Mouse (Mus musculus) olfactory bulb, adult 2 months (tissue): ENCODE measurements at regions not wholly inside any gene's neighbourhood (a gene's known extent, or its start where the extent isn't known, plus 50 kb on each side); places are given as distances from the start of the nearest gene placed in this dataset.

Experiments used
- CTCF ChIP-seq: fragments of 200-500 bp; IDR thresholded peaks from 2 replicates; pipeline ENCODE4 v1.5.1; 2012; ENCODE audit warnings: low read depth, mild to moderate bottlenecking, low read length, moderate library complexity; ENCODE audit not compliant: insufficient read depth
- POLR2A ChIP-seq: fragments of 200-500 bp; IDR thresholded peaks from 2 replicates; pipeline ENCODE4 v1.6.1; 2012; ENCODE audit warnings: mild to moderate bottlenecking, low read depth, low read length, moderate library complexity; ENCODE audit not compliant: insufficient read depth

DNA sequence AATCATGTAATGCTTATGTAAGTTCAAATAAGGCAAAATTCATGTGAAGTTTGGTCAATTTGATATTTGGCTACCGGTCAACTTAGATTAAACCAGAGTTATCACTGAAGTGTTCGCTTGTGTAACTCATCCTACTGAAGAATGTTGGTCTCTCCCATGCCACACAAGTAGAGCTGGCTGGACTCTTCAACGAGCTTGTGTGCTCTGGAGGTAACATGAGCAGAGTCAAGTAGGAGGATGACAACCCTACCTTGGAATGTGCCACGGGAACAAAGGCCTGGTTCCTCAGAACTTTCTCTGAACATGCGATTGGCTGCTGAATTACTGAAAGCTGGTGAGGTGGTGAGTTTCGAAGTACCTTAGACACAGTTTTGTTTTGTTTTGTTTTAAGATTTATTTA is 190.5 kb upstream of the Lyplal1 start:
- TF ChIP-seq CTCF = no peak
- TF ChIP-seq POLR2A = no peak
